Mouse (Mus musculus): ENCODE data around the gene Nrg3. TPM values are rescaled to one million over a fixed set of nuclear protein-coding genes. Genes with fewer than 3 reads are reported as not detected.
"Not testable (repeated sequence)": the region's sequence is repeated elsewhere in the genome, so short reads cannot be mapped to it uniquely, and the experiment has no call there.

Nrg3 gene
- polyA plus RNA-seq, 1 experiment = 0.05 TPM

GRCm38 (mm10) chr14:38433793-38434589 is 1038.9 kb downstream of the Nrg3 start:
- WGBS = 45% methylated on average over 6 of the region's 6 CpGs
- no peak for DNase-seq (ENCODE audit: low read depth, low spot score)

- DNase-seq (ENCODE audit: low read depth, low spot score) = no peak
Observed at GRCm38 (mm10) chr14:38374660-38375059, 1098.2 kb downstream of the Nrg3 start.

GRCm38 (mm10) chr14:38340967-38341366 is 1131.9 kb downstream of the Nrg3 start:
- no peak for DNase-seq (ENCODE audit: low read depth, low spot score)

GRCm38 (mm10) chr14:38322841-38323240 is 1150.0 kb downstream of the Nrg3 start:
- 48% methylated on average over 1 of the region's 1 CpGs for WGBS
- DNase-seq (ENCODE audit: low read depth, low spot score) = not testable (repeated sequence)

- WGBS = 84% methylated on average over 1 of the region's 1 CpGs
- no peak for DNase-seq (ENCODE audit: low read depth, low spot score)
Observed at GRCm38 (mm10) chr14:38320619-38321340, 1152.1 kb downstream of the Nrg3 start.

Data from large intestine, adult 2 months (tissue).